Mouse (Mus musculus) neutrophil, adult 5-6 weeks (primary cell): ENCODE results near the gene Got2. TPM values are rescaled to one million over a fixed set of nuclear protein-coding genes. Genes with fewer than 3 reads are reported as not detected.
"Not testable (repeated sequence)": the region's sequence is repeated elsewhere in the genome, so short reads cannot be mapped to it uniquely, and the experiment has no call there.

ENCODE experiments used
- ATAC-seq: fragments of 151-379, 151-347 bp; 2 replicates; pipeline ENCODE4 v1.8.0; 2017; ENCODE audit warnings: mild to moderate bottlenecking, moderate TSS enrichment; ENCODE audit not compliant: insufficient number of reproducible peaks, poor library complexity, low FRiP score, severe bottlenecking; ENCODE audit errors: extremely low read depth
- total RNA-seq: library from RNA; stranded (forward); fragments of 200-1000 nt; gene quantifications from 2 replicates; pipeline ENCODE4 v1.2.3, GENCODE M21; 2017

Gene Got2
- total RNA-seq, 1 experiment from 2014 or later, result 55.4 TPM

DNA sequence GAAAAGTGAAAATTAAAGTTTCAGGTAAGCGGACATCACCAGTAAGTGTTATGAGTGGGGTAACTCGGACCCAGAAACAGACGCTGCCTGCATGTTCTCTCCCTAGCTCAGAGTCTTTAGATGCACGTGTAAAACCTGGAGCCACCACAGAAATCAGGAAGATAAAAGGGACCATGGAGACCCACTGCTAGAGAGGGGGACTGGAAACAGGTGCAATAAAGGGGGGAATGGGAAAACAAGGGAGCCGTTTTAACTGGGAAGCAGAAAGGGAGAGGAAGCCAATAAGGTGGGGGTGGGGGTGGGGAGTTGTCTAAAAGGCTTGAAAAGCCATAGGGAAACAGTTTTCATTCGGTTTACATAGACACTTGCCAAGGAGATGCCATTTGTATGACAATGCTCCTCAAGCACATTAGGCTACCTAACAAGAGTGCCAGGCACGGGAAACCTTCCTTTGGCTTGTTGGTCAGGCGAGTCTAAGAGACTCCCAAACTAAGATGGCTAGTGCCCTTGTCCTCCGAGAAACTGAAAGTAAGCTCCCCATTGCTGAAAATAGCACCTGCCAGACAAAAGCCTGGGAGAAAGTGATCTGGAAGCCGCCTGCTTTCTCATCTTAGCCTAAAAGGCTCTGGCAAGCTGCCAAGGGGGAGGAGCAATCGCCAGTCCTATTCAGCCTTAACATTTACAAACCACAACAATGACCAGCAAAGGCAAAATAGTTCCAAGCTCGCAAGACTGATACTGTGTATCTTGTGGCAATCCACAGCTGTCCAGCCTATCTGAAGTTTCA lies 10.0 kb downstream of the Got2 start:
- ATAC-seq, result no peak

- ATAC-seq, result no peak
These were observed 13.1 kb downstream of the Got2 start for GRCm38 (mm10) chr8:95875270-95875669.

GRCm38 (mm10) chr8:95871690-95872089 lies 16.7 kb downstream of the Got2 start:
- no peak for ATAC-seq

GRCm38 (mm10) chr8:95864851-95865250 lies 23.5 kb downstream of the Got2 start:
- ATAC-seq, result not testable (repeated sequence)

DNA sequence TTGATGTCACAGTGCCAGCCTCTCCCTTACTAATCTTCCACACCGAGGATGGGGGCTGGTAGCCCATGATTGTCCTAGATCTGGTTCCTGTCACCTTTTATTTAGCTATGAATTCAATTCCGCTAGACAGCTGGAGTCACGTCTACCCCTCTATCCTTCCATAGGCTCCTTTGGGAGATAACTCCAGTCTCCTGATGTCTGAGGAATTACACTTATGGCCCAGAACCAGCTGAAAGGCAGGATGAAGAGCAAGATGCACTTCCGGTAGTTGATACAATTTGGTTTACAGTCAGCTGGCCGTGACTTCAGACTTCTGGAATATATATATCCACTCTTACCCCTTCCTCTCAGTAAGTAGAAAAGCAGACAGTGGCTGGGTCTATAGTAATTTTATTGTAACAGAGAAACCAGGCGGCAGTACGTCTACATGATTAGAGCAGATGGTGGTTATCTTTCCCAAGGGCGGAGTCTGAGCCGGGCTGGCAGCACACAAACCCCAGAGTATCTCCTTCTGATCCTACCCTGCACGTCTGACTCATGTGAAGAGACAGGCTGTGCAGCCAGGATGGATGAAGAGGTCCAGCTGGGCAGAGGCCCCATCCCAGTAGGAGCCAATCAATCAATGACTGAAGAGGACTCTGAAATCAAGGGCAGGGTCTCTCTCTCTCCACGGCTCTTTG lies 24.4 kb downstream of the Got2 start:
- not testable (repeated sequence) for ATAC-seq

DNA sequence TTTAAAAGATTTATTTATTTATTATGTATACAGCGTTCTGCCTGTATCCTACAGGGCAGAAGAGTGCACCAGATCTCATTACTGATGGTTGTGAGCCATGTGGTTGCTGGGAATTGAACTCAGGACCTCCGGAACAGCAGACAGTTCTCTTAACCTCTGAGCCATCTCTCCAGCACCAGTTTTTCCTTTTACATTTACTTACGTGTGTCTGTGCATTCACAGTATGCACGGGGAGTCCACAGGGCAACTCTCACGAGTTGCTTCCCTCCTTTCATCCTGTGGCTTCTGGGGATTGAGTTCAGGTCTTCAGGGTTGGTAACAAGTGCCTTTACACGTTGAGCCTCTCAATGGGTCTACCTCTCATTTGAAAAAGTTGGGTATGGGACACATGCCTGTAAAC lies 34.2 kb downstream of the Got2 start:
- no peak for ATAC-seq

DNA sequence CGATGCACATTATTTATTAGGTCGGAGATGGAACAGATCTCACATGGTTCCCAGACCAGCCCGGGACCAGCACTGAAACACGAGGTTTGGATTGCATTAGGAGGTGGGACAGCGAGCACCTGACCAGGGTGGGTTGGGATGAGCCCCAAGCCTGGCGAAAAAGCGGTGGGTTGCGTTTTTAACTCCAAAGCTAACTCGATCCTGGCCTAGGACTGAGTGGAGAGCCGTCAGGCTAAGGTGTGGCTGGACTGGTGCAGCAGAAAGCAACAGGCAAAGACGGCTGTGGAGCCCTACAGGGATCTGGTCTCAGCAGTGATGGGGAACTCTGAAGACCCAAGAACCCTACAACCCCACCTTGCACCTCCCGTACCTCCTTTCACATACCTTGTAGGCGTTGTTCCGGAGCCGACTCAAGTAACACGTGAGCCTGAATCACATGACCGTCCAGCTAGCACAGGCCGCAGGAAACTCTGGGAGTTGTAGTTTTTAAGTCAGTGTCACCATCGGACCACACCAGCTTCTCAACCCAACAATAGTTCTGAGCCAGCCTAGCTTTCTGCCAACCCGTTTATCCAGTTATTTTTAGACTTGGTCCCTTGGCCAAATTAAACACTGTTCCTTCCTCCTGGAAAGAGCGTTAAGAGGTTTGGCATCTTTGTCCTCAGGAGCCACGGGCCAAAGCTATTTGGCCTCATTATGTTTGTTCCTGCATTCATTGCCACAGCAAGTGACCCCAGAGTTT lies 35.1 kb downstream of the Got2 start, which contains the start of gene Slc38a7:
TSS of gene Slc38a7 (minus strand) at position 438 of the 742 bp plus-strand sequence.
- ATAC-seq, result peak; percentile 91

GRCm38 (mm10) chr8:95852290-95852689 lies 36.1 kb downstream of the Got2 start:
- ATAC-seq, result peak; percentile 81

DNA sequence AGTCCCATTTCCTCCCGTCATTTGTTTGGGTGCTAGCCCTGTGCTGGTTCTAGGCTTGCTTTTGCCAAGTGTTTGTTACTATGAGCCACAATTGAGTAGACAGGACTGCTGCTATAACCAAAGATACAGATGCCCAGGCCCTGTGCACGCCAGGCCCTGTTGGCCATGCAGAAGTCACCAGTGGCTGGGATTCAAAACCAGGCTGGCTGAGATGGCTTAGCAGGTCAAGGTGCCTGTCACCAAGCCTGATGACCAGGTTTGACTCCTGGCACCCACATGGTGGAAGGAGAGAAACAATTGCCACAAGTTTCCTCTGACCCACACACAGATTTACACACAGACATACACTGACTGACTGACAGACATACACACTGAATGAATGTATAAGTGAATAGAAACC lies 38.0 kb downstream of the Got2 start:
- no peak for ATAC-seq

- no peak for ATAC-seq
These were observed 39.4 kb downstream of the Got2 start for GRCm38 (mm10) chr8:95848734-95849464.

DNA sequence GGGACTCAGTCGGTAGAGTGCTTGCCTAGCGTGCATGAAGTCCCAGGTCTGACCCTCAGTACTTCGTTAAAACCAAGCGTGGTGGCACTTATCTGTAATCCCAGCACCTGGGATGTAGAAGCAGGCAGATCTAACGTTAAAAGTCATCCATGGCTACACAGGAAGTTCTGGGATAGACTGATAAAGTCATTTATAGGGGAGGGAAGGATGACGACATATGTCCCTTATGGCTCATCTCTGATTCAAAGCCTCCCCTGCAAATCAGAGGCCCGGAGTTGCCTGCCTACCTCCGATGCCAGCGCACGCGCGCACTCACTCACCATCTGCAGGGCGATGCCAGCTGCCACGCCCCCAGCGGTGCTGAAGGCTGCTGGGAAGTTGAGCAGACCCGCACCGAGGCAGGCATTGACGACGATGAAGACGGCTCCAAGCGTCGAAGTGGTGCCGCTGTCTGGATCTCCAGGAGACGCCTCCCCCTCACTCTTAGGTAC lies 40.2 kb downstream of the Got2 start:
- no peak for ATAC-seq

DNA sequence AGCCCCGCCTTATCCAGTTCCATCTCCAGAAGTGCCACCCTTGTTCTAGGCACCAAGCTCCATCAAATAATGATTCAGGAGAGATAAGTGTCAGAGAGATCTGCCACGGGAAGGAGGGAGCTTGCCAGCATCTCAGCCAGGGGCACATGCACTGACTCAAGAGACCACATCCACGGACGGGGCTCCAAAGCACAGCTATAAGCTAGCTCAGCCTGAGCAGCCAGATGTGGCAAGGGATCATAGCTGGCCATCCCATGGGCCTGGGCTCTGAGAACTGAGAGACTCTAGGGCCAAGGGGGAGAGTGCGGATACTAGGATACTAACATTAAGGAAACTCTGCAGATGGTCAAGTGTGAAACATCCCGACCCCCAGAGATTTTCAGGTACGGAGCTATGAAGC lies 43.3 kb downstream of the Got2 start:
- no peak for ATAC-seq

DNA sequence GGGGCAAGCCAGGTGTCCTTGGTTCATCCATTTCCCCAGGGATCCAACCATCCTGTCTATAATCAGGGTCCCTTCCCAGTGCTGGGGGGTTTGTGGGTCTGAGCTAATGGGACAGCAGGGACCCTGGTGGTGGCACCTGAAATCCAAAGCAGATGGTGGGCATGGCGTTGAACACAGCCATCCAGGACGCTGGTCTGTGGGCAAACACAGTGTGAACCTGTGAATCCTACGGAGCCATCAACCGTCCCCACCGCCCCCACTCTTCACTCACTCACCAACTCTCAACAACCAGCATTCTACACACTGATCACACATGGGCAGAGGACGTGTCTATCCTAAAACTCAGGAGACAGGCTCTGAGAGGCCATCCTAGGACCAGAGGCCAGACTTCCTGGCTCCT lies 44.4 kb downstream of the Got2 start:
- no peak for ATAC-seq

- ATAC-seq, result no peak
These were observed 46.9 kb downstream of the Got2 start for GRCm38 (mm10) chr8:95841436-95841835.

GRCm38 (mm10) chr8:95839289-95839688 lies 49.1 kb downstream of the Got2 start:
- no peak for ATAC-seq

DNA sequence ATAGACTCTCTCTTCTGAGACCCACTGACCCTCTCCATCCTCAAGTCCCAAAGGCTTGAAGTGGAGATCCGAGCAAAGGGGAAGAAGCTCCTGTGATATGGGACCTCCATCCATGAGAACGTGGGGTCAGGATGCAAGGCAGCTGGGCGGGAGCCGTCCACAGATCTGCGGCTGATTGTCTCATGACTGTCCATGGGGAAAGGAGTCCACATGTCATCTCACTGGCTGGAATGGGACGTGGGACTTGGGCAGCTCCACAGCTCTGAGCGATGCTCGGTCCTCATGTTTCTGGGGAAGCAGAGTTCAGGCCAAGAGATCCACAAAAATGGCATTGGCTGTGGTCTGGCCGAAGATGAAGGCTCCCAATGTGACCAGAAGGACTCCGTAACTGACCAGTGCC lies 51.1 kb downstream of the Got2 start:
- no peak for ATAC-seq

- ATAC-seq, result no peak
These were observed 52.5 kb downstream of the Got2 start for GRCm38 (mm10) chr8:95835891-95836290.

DNA sequence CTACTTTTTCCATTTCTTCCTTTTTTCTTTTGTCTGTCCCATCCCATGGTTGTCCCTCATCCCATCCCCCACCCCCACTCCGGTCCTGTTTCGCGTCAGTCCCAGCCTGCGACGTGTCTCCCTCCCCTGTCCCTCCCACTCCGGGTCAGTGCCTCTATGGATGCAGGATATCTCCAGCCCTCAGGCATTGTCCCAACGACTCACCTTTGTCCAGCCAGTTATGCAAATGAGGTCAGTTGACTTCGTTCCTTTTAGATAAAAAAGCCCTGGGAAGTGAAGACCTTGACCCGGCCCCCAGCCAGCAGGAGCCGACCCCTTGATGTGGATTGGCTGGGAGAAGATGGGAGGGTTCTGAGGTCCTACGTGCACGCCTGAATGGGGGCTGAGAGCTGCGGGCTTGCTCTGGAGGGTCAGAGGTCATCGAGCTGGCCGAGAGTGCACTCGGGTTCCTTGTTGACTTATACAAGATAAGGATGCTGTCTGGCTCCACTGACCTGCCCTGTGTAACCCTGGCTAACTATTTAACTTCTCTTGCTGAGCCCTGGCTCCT lies 54.8 kb downstream of the Got2 start:
- ATAC-seq, result no peak
